Mouse (Mus musculus) limb, embryonic 14.5 days (tissue): ENCODE measurements at regions not wholly inside any gene's neighbourhood (a gene's known extent, or its start where the extent isn't known, plus 50 kb on each side); places are given as distances from the start of the nearest gene placed in this dataset.

ENCODE experiments used
- ATAC-seq: fragments of 200-750 bp; cut with Nextera tagmentation; 2 replicates; pipeline ENCODE4 v1.8.0; 2017; ENCODE audit warnings: low read depth, moderate number of reproducible peaks, moderate TSS enrichment; ENCODE audit not compliant: low FRiP score
- DNase-seq: peaks from one replicate; pipeline ENCODE4 v3.0.0-alpha.2; 2015; ENCODE audit warnings: low spot score
- H3K27ac ChIP-seq: fragments of 300-500 bp; sonication (generic); replicated peaks from 2 replicates; pipeline ENCODE4 v1.5.1; 2014; ENCODE audit warnings: low read depth, mild to moderate bottlenecking, low read length, moderate library complexity, mixed read lengths
- H3K27me3 ChIP-seq: fragments of 300-500 bp; sonication (generic); 2 replicates; pipeline ENCODE4 v1.6.1; 2014; ENCODE audit warnings: low read length, mixed read lengths; ENCODE audit not compliant: control insufficient read depth, insufficient read depth
- H3K36me3 ChIP-seq: fragments of 300-500 bp; sonication (generic); 2 replicates; pipeline ENCODE4 v1.6.1; 2014; ENCODE audit warnings: mild to moderate bottlenecking, low read length, moderate library complexity, mixed read lengths; ENCODE audit not compliant: control insufficient read depth, insufficient read depth
- H3K4me1 ChIP-seq: fragments of 300-500 bp; sonication (generic); 2 replicates; pipeline ENCODE4 v1.6.1; 2014; ENCODE audit warnings: antibody characterized with exemption, low read length, mixed read lengths; ENCODE audit not compliant: control insufficient read depth, insufficient read depth
- H3K4me2 ChIP-seq: fragments of 300-500 bp; sonication (generic); replicated peaks from 2 replicates; pipeline ENCODE4 v1.6.1; 2014; ENCODE audit warnings: low read depth, mild to moderate bottlenecking, low read length, moderate library complexity; ENCODE audit not compliant: severe bottlenecking
- H3K4me3 ChIP-seq: fragments of 300-500 bp; sonication (generic); replicated peaks from 2 replicates; pipeline ENCODE4 v1.5.1; 2014; ENCODE audit warnings: low read length
- H3K9ac ChIP-seq: fragments of 300-500 bp; sonication (generic); 2 replicates; pipeline ENCODE4 v1.6.1; 2014; ENCODE audit warnings: mild to moderate bottlenecking, low read depth, low read length, moderate library complexity; ENCODE audit not compliant: severe bottlenecking
- H3K9me3 ChIP-seq: fragments of 300-500 bp; sonication (generic); 2 replicates; pipeline ENCODE4 v1.6.1; 2016; ENCODE audit warnings: low read length; ENCODE audit not compliant: control insufficient read depth
- POLR2A ChIP-seq: fragments of 200-500 bp; IDR thresholded peaks from 2 replicates; pipeline ENCODE4 v1.8.0; 2012; ENCODE audit warnings: inconsistent platforms, mild to moderate bottlenecking, moderate library complexity, borderline replicate concordance; ENCODE audit not compliant: insufficient read depth, insufficient read length; ENCODE audit errors: extremely low read depth
- WGBS: fragments of 180-500 bp; shearing (Covaris S2); extraction: QIAGEN DNeasy Blood & Tissue Kit; methylation state at CpG from one replicate; pipeline ENCODE4 v1.1.7; 2014; 5-methylcytosine and 5-hydroxymethylcytosine counted together

GRCm38 (mm10) chr9:101446316-101446715 lies 194.7 kb upstream of the Ppp2r3a start:
- H3K27me3 ChIP-seq, result no peaks in the 10 kb centered on the region
- H3K9me3 ChIP-seq, result no peaks in the 10 kb centered on the region
- 65% methylated on average over 2 of the region's 2 CpGs for WGBS
- H3K4me3 ChIP-seq, result no peak overlapping the region
- H3K27ac ChIP-seq, result no peak overlapping the region
- no peak for TF ChIP-seq POLR2A
- H3K36me3 ChIP-seq, result no peaks in the 10 kb centered on the region
- no peak for ATAC-seq
- H3K4me2 ChIP-seq, result no peak overlapping the region
- no peak for DNase-seq
- no peak overlapping the region for H3K9ac ChIP-seq
- no peaks in the 10 kb centered on the region for H3K4me1 ChIP-seq

- DNase-seq, result no peak
- WGBS, result 87% methylated on average over 5 of the region's 5 CpGs
Observed at GRCm38 (mm10) chr9:101445764-101446163, 194.2 kb upstream of the Ppp2r3a start.

GRCm38 (mm10) chr9:101445293-101445692 lies 193.7 kb upstream of the Ppp2r3a start:
- ATAC-seq (no peak), DNase-seq (no peak)
- H3K4me2 ChIP-seq, result no peak overlapping the region
- no peaks in the 10 kb centered on the region for H3K27me3 ChIP-seq
- 79% methylated on average over 1 of the region's 1 CpGs for WGBS
- no peaks in the 10 kb centered on the region for H3K9me3 ChIP-seq
- H3K4me3 ChIP-seq, result no peak overlapping the region
- no peak overlapping the region for H3K27ac ChIP-seq
- H3K9ac ChIP-seq, result no peak overlapping the region
- H3K36me3 ChIP-seq, result no peaks in the 10 kb centered on the region
- no peaks in the 10 kb centered on the region for H3K4me1 ChIP-seq
- TF ChIP-seq POLR2A, result no peak

More at GRCm38 (mm10) chr9:101445764-101446163, 194.2 kb upstream of the Ppp2r3a start:
- Histone ChIP-seq H3K9me3 (no peaks in the 10 kb centered on the region), H3K4me1 (no peaks in the 10 kb centered on the region), H3K4me2 (no peak overlapping the region), H3K4me3 (no peak overlapping the region), H3K27ac (no peak overlapping the region), H3K36me3 (no peaks in the 10 kb centered on the region), H3K27me3 (no peaks in the 10 kb centered on the region), H3K9ac (no peak overlapping the region)
- TF ChIP-seq POLR2A, result no peak
- no peak for ATAC-seq

- no peaks in the 10 kb centered on the region for H3K4me1 ChIP-seq
- TF ChIP-seq POLR2A, result no peak
- no peak overlapping the region for H3K4me2 ChIP-seq
- DNase-seq (no peak), ATAC-seq (no peak)
- no peak overlapping the region for H3K27ac ChIP-seq
- 86% methylated on average over 6 of the region's 6 CpGs for WGBS
- H3K4me3 ChIP-seq, result no peak overlapping the region
- no peak overlapping the region for H3K9ac ChIP-seq
- no peaks in the 10 kb centered on the region for H3K36me3 ChIP-seq
- H3K27me3 ChIP-seq, result no peaks in the 10 kb centered on the region
- no peaks in the 10 kb centered on the region for H3K9me3 ChIP-seq
Observed at GRCm38 (mm10) chr9:101439856-101440255, 188.3 kb upstream of the Ppp2r3a start.

GRCm38 (mm10) chr9:101438564-101439180 lies 187.1 kb upstream of the Ppp2r3a start:
- ATAC-seq (no peak), DNase-seq (no peak)
- no peak overlapping the region for H3K9ac ChIP-seq
- H3K4me2 ChIP-seq, result no peak overlapping the region
- no peak overlapping the region for H3K4me3 ChIP-seq
- no peak for TF ChIP-seq POLR2A
- H3K4me1 ChIP-seq, result no peaks in the 10 kb centered on the region
- WGBS, result 39% methylated on average over 12 of the region's 12 CpGs
- H3K27ac ChIP-seq, result no peak overlapping the region
- H3K36me3 ChIP-seq, result no peaks in the 10 kb centered on the region
- no peaks in the 10 kb centered on the region for H3K27me3 ChIP-seq
- no peaks in the 10 kb centered on the region for H3K9me3 ChIP-seq
